In the genomic region with DNA sequence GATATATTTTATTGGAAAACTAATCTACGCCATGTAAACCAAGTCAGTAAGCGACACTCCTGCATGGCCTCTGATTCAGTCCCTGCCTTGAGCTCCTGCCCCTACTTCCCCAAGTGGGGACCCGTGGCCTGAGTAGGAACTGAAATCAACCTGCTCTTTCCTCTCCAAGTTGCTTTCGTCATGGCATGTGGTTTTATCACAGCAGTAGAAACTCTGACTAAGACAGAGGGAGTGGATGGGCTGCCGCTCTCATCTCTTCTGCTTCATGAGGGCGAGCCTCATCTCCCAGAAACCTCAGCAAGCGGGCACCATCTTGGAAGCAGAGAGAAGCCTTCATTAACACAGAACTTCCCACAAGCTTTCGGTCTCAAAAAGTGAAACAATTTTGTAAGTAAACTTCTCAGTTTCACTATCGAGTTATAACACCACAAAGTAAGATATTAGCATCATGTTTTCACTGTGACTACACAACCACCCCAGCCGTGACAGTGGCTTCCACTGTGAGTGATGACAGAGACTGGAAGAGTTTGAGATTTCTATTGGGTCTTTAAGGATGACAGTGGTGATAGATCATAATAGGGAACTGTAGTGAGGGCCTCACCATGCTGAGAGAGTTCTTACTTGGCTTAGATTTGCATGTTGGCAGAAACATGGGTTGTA, we compare ENCODE assay signal across 21 mouse cellular contexts. TPM values are rescaled to one million over a fixed set of nuclear protein-coding genes. Genes with fewer than 3 reads are reported as not detected.
DNase-seq lines count a peak whose midpoint lies in the region; ATAC-seq and TF ChIP-seq lines count a peak whose summit lies in the region.
"Had no signal": no experiment of that assay in that cellular context is flagged by ENCODE, and none has a peak within 500 bp of the region (broad histone marks: within the 10 kb centered on the region; RNA-seq: fewer than 3 reads in every experiment).

No protein-coding gene starts in this region.

- ATAC-seq in kidney, embryonic 15.5 days (replicated peaks; ENCODE audit: low FRiP score) = no peak
- peak; percentile 58 for ATAC-seq in activated CD4-positive, CD25-positive, alpha-beta regulatory T cell, adult 4 months
- ATAC-seq in megakaryocyte progenitor cell, adult 5-6 weeks (replicated peaks; ENCODE audit: poor library complexity) = peak; percentile 78
- ATAC-seq in hindbrain, embryonic 13.5 days (ENCODE audit: low FRiP score) = no peak

- no peak overlapping the region for H3K4me2 ChIP-seq in kidney, embryonic 15.5 days
- no peak overlapping the region for H3K4me2 ChIP-seq in hindbrain, embryonic 13.5 days
- H3K4me2 ChIP-seq: heart, embryonic 12.5 days; liver, embryonic 15.5 days; midbrain, embryonic 13.5 days had no signal

- DNase-seq in kidney, adult 2 months = peak; percentile 4
- DNase-seq in 416B (ENCODE audit: low read depth) = peak; percentile 50
- no peak for DNase-seq in gastrocnemius, adult 8-10 months (ENCODE audit: low spot score in 2 of 2)
- DNase-seq in urinary bladder, postnatal 14 days (ENCODE audit: low spot score) = no peak
- DNase-seq: cerebellum, postnatal 25 days; heart, postnatal 36 days; layer of hippocampus, postnatal 36 days; right cerebral cortex, adult 18-20 months; thymus, postnatal 4 days had no signal

- no peak overlapping the region for H3K9ac ChIP-seq in kidney, embryonic 15.5 days
- H3K9ac ChIP-seq in hindbrain, embryonic 13.5 days = no peak overlapping the region
- H3K9ac ChIP-seq: heart, embryonic 12.5 days; liver, embryonic 15.5 days; midbrain, embryonic 13.5 days had no signal

- H3K4me1 ChIP-seq in kidney, adult 2 months (ENCODE audit: control insufficient read depth, insufficient read depth, low read length) = no peaks in the 10 kb centered on the region
- H3K4me1 ChIP-seq in kidney, embryonic 15.5 days = no peaks in the 10 kb centered on the region
- no peaks in the 10 kb centered on the region for H3K4me1 ChIP-seq in hindbrain, embryonic 13.5 days (replicated peaks)
- H3K4me1 ChIP-seq: heart, embryonic 12.5 days; liver, embryonic 15.5 days had no signal

- TF ChIP-seq CTCF in kidney, adult 2 months (conservative IDR thresholded peaks at IDR 0.05; ENCODE audit: insufficient read depth, insufficient read length, low read depth, low read length) = no peak

- no peak for TF ChIP-seq POLR2A in kidney, adult 2 months (IDR thresholded peaks at IDR 0.05; ENCODE audit: low read depth, low read length)

- H3K27me3 ChIP-seq in kidney, adult 2 months (replicated peaks; ENCODE audit: control insufficient read depth, insufficient read depth, low read length) = no peaks in the 10 kb centered on the region
- no peaks in the 10 kb centered on the region for H3K27me3 ChIP-seq in kidney, embryonic 15.5 days
- no peaks in the 10 kb centered on the region for H3K27me3 ChIP-seq in hindbrain, embryonic 13.5 days
- H3K27me3 ChIP-seq: heart, embryonic 12.5 days; liver, embryonic 15.5 days; midbrain, embryonic 13.5 days had no signal

- 89% methylated on average over 10 of the region's 10 CpGs for WGBS in kidney, adult 2 months
- WGBS in kidney, embryonic 15.5 days = 80% methylated on average over 10 of the region's 10 CpGs
- WGBS in hindbrain, embryonic 13.5 days = 89% methylated on average over 10 of the region's 10 CpGs

- no peaks in the 10 kb centered on the region for H3K36me3 ChIP-seq in kidney, adult 2 months (ENCODE audit: control insufficient read depth, insufficient read depth, low read length)
- H3K36me3 ChIP-seq in kidney, embryonic 15.5 days = no peaks in the 10 kb centered on the region
- H3K36me3 ChIP-seq in hindbrain, embryonic 13.5 days = no peaks in the 10 kb centered on the region
- H3K36me3 ChIP-seq: G1E; heart, embryonic 12.5 days; liver, embryonic 15.5 days; midbrain, embryonic 13.5 days had no signal

- no peak overlapping the region for H3K27ac ChIP-seq in kidney, adult 2 months (ENCODE audit: insufficient read depth, low read depth, low read length)
- no peak overlapping the region for H3K27ac ChIP-seq in kidney, embryonic 15.5 days
- H3K27ac ChIP-seq in hindbrain, embryonic 13.5 days = no peak overlapping the region
- H3K27ac ChIP-seq: kidney, postnatal 0 days; liver, embryonic 15.5 days; midbrain, embryonic 13.5 days had no signal

- H3K4me3 ChIP-seq in kidney, adult 2 months (ENCODE audit: insufficient read depth, low read depth, low read length) = no peak overlapping the region
- no peak overlapping the region for H3K4me3 ChIP-seq in kidney, embryonic 15.5 days (replicated peaks)
- H3K4me3 ChIP-seq in hindbrain, embryonic 13.5 days = no peak overlapping the region
- H3K4me3 ChIP-seq: erythroblast, embryonic 14.5 days; heart, embryonic 12.5 days; liver, embryonic 15.5 days; midbrain, embryonic 13.5 days had no signal

- H3K9me3 ChIP-seq in kidney, embryonic 15.5 days (replicated peaks) = no peaks in the 10 kb centered on the region
- no peaks in the 10 kb centered on the region for H3K9me3 ChIP-seq in hindbrain, embryonic 13.5 days
- H3K9me3 ChIP-seq: G1E; heart, embryonic 12.5 days; liver, embryonic 15.5 days; midbrain, embryonic 13.5 days had no signal

RNA-seq across cellular contexts. Expression of a gene that starts 1.2 kb away (rescaled TPM):
- polyA plus RNA-seq in kidney, adult 2 months (2012; rRNA removed) = not detected in 2 replicates
- not detected in 2 replicates for polyA plus RNA-seq in kidney, embryonic 15.5 days (2015; fragmentation: Nextera tagmentation; extraction: Ambion mirVana)
- not detected for polyA plus RNA-seq in activated CD4-positive, CD25-positive, alpha-beta regulatory T cell, adult 4 months (2017; shearing (Covaris generic))
- 0.37 TPM in 1 of 2 replicates, not detected in the other for total RNA-seq in megakaryocyte progenitor cell, adult 5-6 weeks (2015)
- total RNA-seq in megakaryocyte progenitor cell, adult 5-6 weeks (2017) = not detected in 2 replicates
- not detected for total RNA-seq in gastrocnemius, adult 8-10 months (2022)
- 10.9 and 14.4 TPM in 2 replicates for polyA plus RNA-seq in hindbrain, embryonic 13.5 days (2015; fragmentation: Nextera tagmentation; extraction: Ambion mirVana)
- total RNA-seq: G1E; heart, postnatal 36 days had no signal
- polyA plus RNA-seq: erythroblast, embryonic 14.5 days; G1E; heart, embryonic 12.5 days; kidney, postnatal 0 days; limb, embryonic 11.5 days; liver, embryonic 15.5 days had no signal

RNA-seq across cellular contexts. Expression of a gene that starts 49.9 kb away (rescaled TPM):
- polyA plus RNA-seq in kidney, adult 2 months (2012; rRNA removed) = 0.03 and 0.08 TPM in 2 replicates
- 0.14 TPM in 1 of 2 replicates, not detected in the other for polyA plus RNA-seq in kidney, embryonic 15.5 days (2015; fragmentation: Nextera tagmentation; extraction: Ambion mirVana)
- under 1 TPM in 1 of 2 experiments, not detected in 1; 0.15 TPM for polyA plus RNA-seq in activated CD4-positive, CD25-positive, alpha-beta regulatory T cell, adult 4 months (2017; shearing (Covaris generic))
- total RNA-seq in megakaryocyte progenitor cell, adult 5-6 weeks (2015) = not detected in 2 replicates
- not detected in 2 replicates for total RNA-seq in megakaryocyte progenitor cell, adult 5-6 weeks (2017)
- total RNA-seq in gastrocnemius, adult 8-10 months (2022) = not detected
- polyA plus RNA-seq in hindbrain, embryonic 13.5 days (2015; fragmentation: Nextera tagmentation; extraction: Ambion mirVana) = 0.47 and 0.70 TPM in 2 replicates
- total RNA-seq: layer of hippocampus, adult 18-20 months; layer of hippocampus, postnatal 36 days had no signal
- polyA plus RNA-seq: erythroblast, embryonic 14.5 days; G1E; limb, embryonic 11.5 days; liver, embryonic 15.5 days had no signal

Comparison
In these comparisons a context has a peak if more than half of its experiments do, and no peak if none do; other contexts are left out.
1. DNase-seq: peak in kidney, adult 2 months (single experiment) and 416B (single experiment); none in gastrocnemius, adult 8-10 months (0 of 2) and urinary bladder, postnatal 14 days (single experiment).
2. ATAC-seq: peak in activated CD4-positive, CD25-positive, alpha-beta regulatory T cell, adult 4 months (single experiment) and megakaryocyte progenitor cell, adult 5-6 weeks (single experiment); none in kidney, embryonic 15.5 days (single experiment) and hindbrain, embryonic 13.5 days (single experiment).